In genomic region chr11:76467487-76468005, GRCm38 (mm10) we compare ENCODE assay signal across 11 mouse cellular contexts.
A peak's percentile ranks its signal among the peaks of the same experiment; 100 is the strongest.
DNase-seq lines count a peak whose midpoint lies in the region; ATAC-seq lines count a peak whose summit lies in the region.
"Had no signal": no experiment of that assay in that cellular context is flagged by ENCODE, and none has a peak within 500 bp of the region (broad histone marks: within the 10 kb centered on the region; RNA-seq: fewer than 3 reads in every experiment).

No protein-coding gene starts in this region.

- no peak overlapping the region for H3K4me3 ChIP-seq in kidney, embryonic 14.5 days (ENCODE audit: low read length)
- H3K4me3 ChIP-seq in midbrain, embryonic 15.5 days, result peak overlapping the region; percentile 44

- H3K4me2 ChIP-seq in kidney, embryonic 14.5 days (replicated peaks; ENCODE audit: low read depth, low read length), result no peak overlapping the region; the same call in 1 of the 2 replicates
- peak overlapping the region; percentile 75 for H3K4me2 ChIP-seq in midbrain, embryonic 15.5 days

- 0 out of 2 replicates have a peak, but pooled peaks have one; percentile 3 for ATAC-seq in kidney, embryonic 14.5 days (ENCODE audit: low FRiP score, low TSS enrichment)
- ATAC-seq in granulocyte monocyte progenitor cell, adult 5-6 weeks (replicated peaks; ENCODE audit: poor library complexity, severe bottlenecking), result peak; percentile 72
- ATAC-seq in midbrain, embryonic 15.5 days (replicated peaks), result peak; percentile 53

- H3K9ac ChIP-seq in kidney, embryonic 14.5 days (ENCODE audit: low read depth, low read length), result no peak overlapping the region; the same call in 1 of the 2 replicates
- peak overlapping the region; percentile 53 for H3K9ac ChIP-seq in midbrain, embryonic 15.5 days

- peak overlapping the region; percentile 42; the same call in 1 of the 2 replicates for H3K27ac ChIP-seq in kidney, embryonic 14.5 days (ENCODE audit: low read depth, low read length)
- peak overlapping the region; percentile 88 for H3K27ac ChIP-seq in midbrain, embryonic 15.5 days
- H3K27ac ChIP-seq: macrophage had no signal

- no peaks in the 10 kb centered on the region for H3K9me3 ChIP-seq in kidney, embryonic 14.5 days (ENCODE audit: control insufficient read depth, low read length)
- no peaks in the 10 kb centered on the region for H3K9me3 ChIP-seq in midbrain, embryonic 15.5 days

- no peaks in the 10 kb centered on the region for H3K27me3 ChIP-seq in kidney, embryonic 14.5 days (ENCODE audit: control insufficient read depth, insufficient read depth, low read length)
- no peaks in the 10 kb centered on the region for H3K27me3 ChIP-seq in midbrain, embryonic 15.5 days (replicated peaks)

- no peak for DNase-seq in kidney, postnatal 10 days
- peak; percentile 30 for DNase-seq in embryo, embryonic 10.5 days (ENCODE audit: low spot score)
- DNase-seq in B cell, adult 2 months, result no peak
- no peak for DNase-seq in thymus, adult 18-20 months
- DNase-seq in gastrocnemius, postnatal 14 days, result no peak
- DNase-seq: kidney, adult 18-20 months; thymus, postnatal 25 days had no signal

- H3K36me3 ChIP-seq in kidney, embryonic 14.5 days (ENCODE audit: control insufficient read depth, insufficient read depth, low read length), result peaks cover 16% of the 10 kb centered on the region
- peaks cover 5% of the 10 kb centered on the region; the same call in 1 of the 2 replicates for H3K36me3 ChIP-seq in midbrain, embryonic 15.5 days (replicated peaks)

- 22% methylated on average over 8 of the region's 8 CpGs for WGBS in kidney, embryonic 14.5 days
- 5% methylated on average over 8 of the region's 8 CpGs for WGBS in midbrain, embryonic 15.5 days

- intact Hi-C loops in gastrocnemius, postnatal 14 days (cut with DNase I; ENCODE audit: low total_unique reads), result no loop called here

- H3K4me1 ChIP-seq in kidney, embryonic 14.5 days (ENCODE audit: control insufficient read depth, insufficient read depth, low read length), result peaks cover 41% of the 10 kb centered on the region
- H3K4me1 ChIP-seq in midbrain, embryonic 15.5 days, result peaks cover 81% of the 10 kb centered on the region

Comparison
In these comparisons a context has a peak if more than half of its experiments do, and no peak if none do; other contexts are left out.
1. ATAC-seq: peak in every context shown above with its lines; median percentile 72 in granulocyte monocyte progenitor cell, adult 5-6 weeks; 53 in midbrain, embryonic 15.5 days; 3 in kidney, embryonic 14.5 days.